Mouse (Mus musculus) c-Kit-negative CD71-positive TER-119-positive erythroid progenitor cells, embryonic 14.5 days (primary cell): ENCODE results near the gene Ripply2.
"Not testable (repeated sequence)": the region's sequence is repeated elsewhere in the genome, so short reads cannot be mapped to it uniquely, and the experiment has no call there.

Source experiments
- DNase-seq: peaks from one replicate; pipeline ENCODE4 v3.0.0-alpha.2; 2013; ENCODE audit warnings: low read depth, low spot score

Ripply2 gene

DNA sequence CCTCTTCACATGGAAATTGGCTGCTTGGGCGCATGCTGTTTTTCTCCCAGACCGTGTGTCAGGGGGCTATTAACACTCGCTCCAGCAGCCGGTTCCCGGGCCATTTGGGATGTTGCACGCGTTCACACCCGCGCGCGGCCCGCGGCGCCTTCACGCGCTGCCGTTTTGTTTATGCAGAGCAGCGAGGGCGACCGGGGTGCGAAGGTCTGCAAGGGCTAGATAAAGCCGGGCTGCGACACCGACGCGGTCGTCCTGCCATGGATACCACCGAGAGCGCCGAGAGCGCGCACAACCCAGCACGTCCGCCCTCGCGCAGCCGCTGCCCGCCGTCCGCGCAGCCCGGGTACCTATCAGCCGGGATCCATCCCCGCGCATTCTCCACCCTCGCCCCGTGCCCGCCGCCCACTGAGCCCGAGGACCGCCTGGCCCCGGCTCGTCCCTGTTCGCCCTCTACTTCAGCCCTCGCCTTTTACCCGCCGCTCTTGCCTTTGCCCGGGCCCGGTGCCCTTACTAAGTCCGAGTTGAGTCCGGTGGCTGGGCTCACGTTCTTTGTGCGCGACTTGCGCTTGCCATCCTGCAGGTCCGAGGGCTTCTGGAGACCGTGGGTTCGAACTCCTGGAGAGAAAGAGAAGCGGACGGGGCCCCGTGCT, at the start of gene Ripply2:
Gene Ripply2 (plus strand): TSS at position 250 of the 650 bp plus-strand sequence.
- DNase-seq: no peak

- not testable (repeated sequence) for DNase-seq
Measured at GRCm38 (mm10) chr9:86972471-86972870, 42.9 kb upstream of the Ripply2 start.

- DNase-seq: no peak
Measured at GRCm38 (mm10) chr9:86973562-86973961, 41.8 kb upstream of the Ripply2 start.

DNA sequence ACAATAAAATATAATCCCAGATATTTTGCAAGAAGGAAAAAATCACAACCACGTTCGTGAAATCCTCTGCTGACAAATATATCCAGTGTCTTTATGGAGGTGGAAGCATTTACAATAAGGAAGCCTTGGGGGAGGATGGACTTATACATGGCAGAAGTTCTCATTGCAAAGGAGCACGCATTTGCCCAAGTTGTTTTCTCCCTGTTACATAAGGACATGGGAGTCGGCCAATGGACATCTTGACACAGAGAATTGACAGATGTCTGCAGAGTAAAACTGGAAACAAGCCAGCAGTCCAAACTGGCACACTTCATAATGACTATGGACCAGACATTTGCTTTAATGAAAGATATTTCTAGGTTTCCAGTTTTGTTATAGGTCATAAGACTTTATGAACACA, 38.4 kb upstream of the Ripply2 start:
- DNase-seq: no peak

GRCm38 (mm10) chr9:86978257-86978907, 37.0 kb upstream of the Ripply2 start:
- DNase-seq: no peak

GRCm38 (mm10) chr9:86980048-86980447, 35.3 kb upstream of the Ripply2 start:
- no peak for DNase-seq

DNA sequence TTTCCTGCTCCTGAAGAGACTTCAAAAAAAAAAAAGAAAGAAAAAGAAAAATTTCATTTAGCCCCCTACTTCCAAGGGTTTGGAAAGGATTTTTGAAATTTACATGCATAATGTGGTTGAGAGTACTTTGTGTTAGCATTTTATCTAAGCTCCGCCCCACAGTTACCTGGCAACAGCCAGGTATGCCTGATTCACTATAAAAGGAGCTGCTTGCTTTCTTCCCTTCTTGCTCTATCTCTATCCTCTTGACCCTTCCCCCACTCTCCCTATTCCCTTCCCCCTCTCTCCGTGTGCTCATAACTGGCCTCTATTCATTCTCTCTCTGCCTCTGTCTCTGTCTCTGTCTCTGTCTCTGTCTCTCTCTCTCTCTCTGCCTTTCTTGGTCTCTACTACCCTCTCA, 34.4 kb upstream of the Ripply2 start:
- DNase-seq: no peak

DNA sequence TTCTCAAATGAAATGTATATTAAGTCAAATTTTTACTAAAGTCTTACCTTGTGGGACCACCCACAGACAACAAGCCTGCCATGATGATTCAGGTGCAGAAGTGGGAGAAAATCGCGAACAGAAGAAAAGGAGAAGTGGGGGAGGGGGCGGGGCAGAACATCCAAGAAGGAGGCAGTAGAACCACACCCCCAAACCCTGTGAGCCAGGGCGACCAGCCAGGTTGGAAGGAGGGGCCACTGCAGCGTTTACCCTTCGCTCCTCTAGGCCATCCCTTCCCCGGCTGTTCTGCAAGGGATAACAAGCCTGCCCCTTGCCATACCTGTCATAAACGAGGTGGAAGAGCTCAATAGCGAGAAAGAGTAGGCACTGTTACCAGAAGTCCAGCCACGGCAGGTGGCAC, 33.8 kb upstream of the Ripply2 start:
- DNase-seq: no peak

- no peak for DNase-seq
Measured at GRCm38 (mm10) chr9:86984583-86984982, 30.8 kb upstream of the Ripply2 start.

- no peak for DNase-seq
Measured at GRCm38 (mm10) chr9:86985105-86985504, 30.2 kb upstream of the Ripply2 start.

DNA sequence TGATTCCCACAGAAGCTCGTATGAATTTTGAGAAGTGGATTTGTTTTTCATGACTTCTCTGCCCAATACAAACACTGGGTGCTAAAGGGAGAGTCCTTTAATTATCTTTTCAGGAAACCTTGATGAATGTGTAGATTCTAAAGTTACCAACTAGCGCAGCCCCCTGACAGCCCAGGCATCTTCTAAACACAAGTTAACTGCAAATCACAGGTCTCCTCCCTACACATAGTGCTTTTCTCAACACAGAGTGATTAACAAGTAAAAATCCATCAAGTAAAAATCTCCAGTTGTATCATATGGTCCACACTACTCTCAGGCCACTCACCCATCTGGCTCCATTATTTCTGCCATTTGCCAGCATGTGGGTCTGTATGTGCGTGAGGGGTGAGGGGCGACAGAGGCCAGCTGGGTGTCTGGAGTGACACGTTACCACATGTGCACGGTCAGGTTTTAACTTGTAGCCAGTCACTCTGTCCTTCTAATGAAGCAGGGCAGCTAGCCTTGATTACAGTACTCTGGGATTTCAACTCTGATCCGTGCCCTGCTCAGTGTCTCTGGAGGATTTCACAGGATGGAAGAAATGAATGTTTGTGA, 28.5 kb upstream of the Ripply2 start:
- no peak for DNase-seq

GRCm38 (mm10) chr9:86989822-86990221, 25.5 kb upstream of the Ripply2 start:
- DNase-seq: no peak

- DNase-seq: no peak
Measured at GRCm38 (mm10) chr9:86991758-86992157, 23.6 kb upstream of the Ripply2 start.

DNA sequence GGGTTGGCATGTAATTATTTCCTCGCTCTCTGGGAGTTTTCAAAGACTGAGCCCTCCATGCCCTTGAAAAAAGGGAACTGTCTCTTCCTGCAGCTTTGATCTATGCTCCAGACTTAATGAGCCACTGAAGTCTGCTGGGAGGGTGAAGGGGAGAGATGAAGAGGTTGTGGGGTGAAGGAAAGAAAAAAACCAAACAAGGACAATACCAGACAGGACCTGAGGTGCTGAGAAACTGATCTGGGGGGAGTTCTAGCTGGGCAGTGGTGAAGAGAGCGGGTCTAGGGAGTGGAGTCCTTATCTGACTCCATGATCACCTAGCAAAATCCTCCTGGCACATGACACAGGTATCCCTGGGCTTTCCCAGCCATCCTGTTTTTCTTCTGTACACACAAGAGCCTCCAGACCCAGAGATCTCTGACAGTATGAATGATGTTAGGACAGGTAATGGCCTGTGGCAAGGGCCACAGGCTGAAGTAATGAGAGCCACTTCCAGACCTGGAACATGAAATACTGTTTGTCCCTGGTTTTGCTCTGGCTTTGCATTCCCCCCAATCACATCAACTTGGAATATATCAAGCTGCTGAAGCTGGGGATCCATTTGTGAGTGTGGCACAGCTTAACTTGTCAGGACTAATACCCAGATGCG, 18.2 kb upstream of the Ripply2 start:
- no peak for DNase-seq

- DNase-seq: no peak
Measured at GRCm38 (mm10) chr9:86999956-87000582, 15.3 kb upstream of the Ripply2 start.

DNA sequence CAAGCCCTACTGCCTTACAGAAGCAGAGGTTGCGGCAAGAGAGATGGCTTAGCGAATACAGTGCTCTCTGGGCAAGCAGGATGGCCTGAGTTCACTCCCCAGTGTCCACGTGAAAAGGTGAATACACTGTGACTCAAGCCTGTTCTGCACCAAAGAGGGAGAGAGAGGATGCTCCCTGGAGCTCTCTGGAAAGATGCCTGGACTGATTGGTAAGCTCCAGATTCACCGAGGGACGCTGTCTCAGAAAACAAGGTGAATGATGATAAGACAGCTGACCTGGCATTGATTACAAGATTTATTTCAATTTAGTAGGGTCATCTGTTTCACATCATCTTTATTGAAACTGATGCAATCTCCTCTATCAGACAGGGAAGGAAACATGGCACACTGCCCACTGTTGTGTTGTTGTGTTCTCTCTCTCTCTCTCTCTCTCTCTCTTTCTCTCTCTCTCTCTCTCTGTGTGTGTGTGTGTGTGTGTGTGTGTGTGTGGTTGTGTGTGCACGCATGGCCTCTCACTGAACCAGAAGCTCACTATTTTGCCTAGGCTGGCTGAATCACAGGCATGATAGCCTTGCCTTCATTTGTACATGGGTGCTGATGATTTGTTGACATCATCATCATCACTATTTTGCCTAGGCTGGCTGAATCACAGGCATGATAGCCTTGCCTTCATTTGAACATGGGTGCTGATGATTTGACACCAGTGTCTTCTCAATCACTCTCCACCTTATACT, 10.5 kb upstream of the Ripply2 start:
- no peak for DNase-seq

- no peak for DNase-seq
Measured at GRCm38 (mm10) chr9:87005435-87005779, 9.9 kb upstream of the Ripply2 start.

DNA sequence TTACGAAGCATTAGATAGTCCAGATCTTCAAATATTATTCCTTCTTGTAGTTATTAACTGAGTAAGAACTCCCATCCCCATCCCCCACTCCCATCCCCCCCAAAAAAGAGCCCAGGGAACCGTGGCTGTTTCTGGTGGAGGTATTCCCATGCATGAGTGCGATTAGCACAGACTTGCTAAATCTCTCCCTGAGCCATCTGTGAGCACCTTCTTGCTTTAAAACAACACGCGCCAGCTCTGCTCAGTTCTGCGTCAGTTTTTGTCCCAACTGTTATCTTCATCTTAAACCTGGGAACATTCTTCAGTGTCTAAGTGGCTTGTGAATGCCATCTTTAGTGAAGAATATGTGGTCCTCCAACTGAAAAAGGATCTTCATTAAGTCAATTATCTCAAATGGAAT, 6.8 kb upstream of the Ripply2 start:
- no peak for DNase-seq

GRCm38 (mm10) chr9:87008919-87009318, 6.4 kb upstream of the Ripply2 start:
- DNase-seq: no peak

- no peak for DNase-seq
Measured at GRCm38 (mm10) chr9:87015938-87016294, 579 bp downstream of the Ripply2 start.

GRCm38 (mm10) chr9:87021778-87022523, 6.6 kb downstream of the Ripply2 start, which contains the start of gene Cyb5r4:
Cyb5r4 (plus strand) TSS chr9:87022014.
- DNase-seq: peak; percentile 76
